16 mouse cellular contexts compared by ENCODE assay signal in the genomic region with DNA sequence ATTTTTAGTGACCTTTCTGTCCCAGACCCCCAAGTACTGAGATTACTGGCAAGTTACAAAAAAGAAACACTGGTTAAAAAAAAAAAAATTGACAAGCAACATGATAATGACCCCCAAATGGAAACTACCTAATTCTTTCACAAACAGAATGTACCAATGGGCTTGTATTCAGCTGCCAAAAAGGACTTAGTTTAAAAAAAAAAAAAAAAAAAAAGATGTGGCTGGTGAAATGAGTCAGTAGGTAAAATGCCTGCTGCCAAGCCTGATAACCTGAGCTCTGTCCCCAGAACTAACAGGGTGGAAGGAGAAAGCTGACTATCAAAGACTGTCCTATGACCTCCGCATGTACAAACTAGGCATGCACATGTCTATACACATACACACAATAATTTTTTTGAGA.
"Had no signal": no experiment of that assay in that cellular context is flagged by ENCODE, and none has a peak within 500 bp of the region (broad histone marks: within the 10 kb centered on the region; RNA-seq: fewer than 3 reads in every experiment).

No protein-coding gene starts in this region.

- H3K27ac ChIP-seq: neural tube, embryonic 13.5 days; neural tube, embryonic 15.5 days; stomach, embryonic 15.5 days; stomach, postnatal 0 days had no signal

- DNase-seq: retina, postnatal 1 day; right cerebral cortex, adult 18-20 months; right cerebral cortex, postnatal 14 days; right cerebral cortex, postnatal 25 days; right cerebral cortex, postnatal 4 days; spleen, adult 18-20 months; thymus, adult 18-20 months; thymus, adult 2 months; thymus, postnatal 14 days; thymus, postnatal 25 days; thymus, postnatal 36 days; thymus, postnatal 4 days had no signal

- H3K27me3 ChIP-seq: neural tube, embryonic 13.5 days; neural tube, embryonic 15.5 days; stomach, embryonic 15.5 days had no signal

- H3K4me2 ChIP-seq: neural tube, embryonic 13.5 days; neural tube, embryonic 15.5 days; stomach, embryonic 15.5 days had no signal

- H3K4me3 ChIP-seq: neural tube, embryonic 13.5 days; neural tube, embryonic 15.5 days; stomach, embryonic 15.5 days had no signal

- H3K9me3 ChIP-seq: neural tube, embryonic 13.5 days; neural tube, embryonic 15.5 days; stomach, embryonic 15.5 days had no signal

- H3K9ac ChIP-seq: neural tube, embryonic 13.5 days; neural tube, embryonic 15.5 days; stomach, embryonic 15.5 days had no signal
